Mouse (Mus musculus): Measurements from ENCODE around the gene Bmp2k. TPM values are rescaled to one million over a fixed set of nuclear protein-coding genes. Genes with fewer than 3 reads are reported as not detected.

Bmp2k gene
- polyA plus RNA-seq, 1 experiment from 2014 or later: 13.9 TPM

- ATAC-seq (no peak), DNase-seq (ENCODE audit: low read depth, low spot score) (no peak)
- ChIA-PET CTCF (interaction anchor here (0.7 to 0.9 kb wide), 2 partner anchors 14 to 21 kb away, joined by 3 read pairs; partner anchors contain the start of gene Paqr3), POLR2A (no interaction called here)
- in situ Hi-C loops (cut with MboI; ENCODE audit: low pct_unique_long_range_greater_than_20kb): no loop called here
- TF ChIP-seq CTCF (IDR thresholded peaks at IDR 0.05): no peak
- no peaks in the 10 kb centered on the region for H3K27me3 ChIP-seq
These were observed 92.7 kb downstream of the Bmp2k start for GRCm38 (mm10) chr5:97090034-97090784.

- DNase-seq (ENCODE audit: low read depth, low spot score): no peak
- H3K27me3 ChIP-seq: no peaks in the 10 kb centered on the region
- no peak for ATAC-seq
- ChIA-PET CTCF (interaction anchor here (2.5 kb wide), 1 partner anchor 11 kb away, joined by 7 read pairs; no protein-coding TSS in a partner anchor), POLR2A (interaction anchor here (0.6 kb wide), 1 partner anchor 1204 kb away, joined by 3 read pairs; no protein-coding TSS in a partner anchor)
- in situ Hi-C loops (cut with MboI; ENCODE audit: low pct_unique_long_range_greater_than_20kb): no loop called here
- TF ChIP-seq CTCF (IDR thresholded peaks at IDR 0.05): no peak
These were observed 95.5 kb downstream of the Bmp2k start for GRCm38 (mm10) chr5:97092970-97093369.

GRCm38 (mm10) chr5:97095335-97095734, 97.8 kb downstream of the Bmp2k start:
- no peak for TF ChIP-seq CTCF (IDR thresholded peaks at IDR 0.05)
- CTCF ChIA-PET: no interaction called here
- DNase-seq (ENCODE audit: low read depth, low spot score) (no peak), ATAC-seq (no peak)
- H3K27me3 ChIP-seq: no peaks in the 10 kb centered on the region
- POLR2A ChIA-PET: no interaction called here
- in situ Hi-C loops (cut with MboI; ENCODE audit: low pct_unique_long_range_greater_than_20kb): no loop called here

DNA sequence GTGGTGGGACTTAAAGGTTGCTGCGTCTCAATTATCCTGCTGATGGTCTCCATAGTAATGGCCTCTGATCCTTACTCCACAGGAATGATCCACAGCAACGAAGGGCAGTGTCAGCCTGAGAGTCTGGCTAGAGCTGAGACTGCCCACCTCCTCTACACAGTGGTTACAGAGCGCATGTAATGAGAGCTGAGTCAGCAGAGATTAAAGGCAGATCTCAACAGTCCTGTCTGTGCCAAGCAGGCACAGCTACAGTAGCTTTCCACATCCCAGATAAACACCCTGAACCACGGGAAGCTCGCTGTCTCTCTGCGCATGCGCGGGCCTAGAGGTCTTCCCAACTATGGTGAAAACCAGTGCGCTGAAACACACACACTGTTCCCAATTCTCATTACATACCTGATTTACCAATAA, 100.1 kb downstream of the Bmp2k start:
- ChIA-PET POLR2A (no interaction called here), CTCF (interaction anchor here (1.3 to 1.8 kb wide), 2 partner anchors 13 to 17 kb away, joined by 3 to 5 read pairs; no protein-coding TSS in a partner anchor)
- ATAC-seq: no peak
- no peaks in the 10 kb centered on the region for H3K27me3 ChIP-seq
- DNase-seq (ENCODE audit: low read depth, low spot score): no peak
- in situ Hi-C loops (cut with MboI; ENCODE audit: low pct_unique_long_range_greater_than_20kb): no loop called here
- TF ChIP-seq CTCF (IDR thresholded peaks at IDR 0.05): no peak

GRCm38 (mm10) chr5:97099954-97100353, 102.5 kb downstream of the Bmp2k start:
- CTCF ChIA-PET: no interaction called here
- DNase-seq (ENCODE audit: low read depth, low spot score) (no peak), ATAC-seq (no peak)
- no peak for TF ChIP-seq CTCF (IDR thresholded peaks at IDR 0.05)
- H3K27me3 ChIP-seq: no peaks in the 10 kb centered on the region
- POLR2A ChIA-PET: no interaction called here
- in situ Hi-C loops (cut with MboI; ENCODE audit: low pct_unique_long_range_greater_than_20kb): no loop called here

DNA sequence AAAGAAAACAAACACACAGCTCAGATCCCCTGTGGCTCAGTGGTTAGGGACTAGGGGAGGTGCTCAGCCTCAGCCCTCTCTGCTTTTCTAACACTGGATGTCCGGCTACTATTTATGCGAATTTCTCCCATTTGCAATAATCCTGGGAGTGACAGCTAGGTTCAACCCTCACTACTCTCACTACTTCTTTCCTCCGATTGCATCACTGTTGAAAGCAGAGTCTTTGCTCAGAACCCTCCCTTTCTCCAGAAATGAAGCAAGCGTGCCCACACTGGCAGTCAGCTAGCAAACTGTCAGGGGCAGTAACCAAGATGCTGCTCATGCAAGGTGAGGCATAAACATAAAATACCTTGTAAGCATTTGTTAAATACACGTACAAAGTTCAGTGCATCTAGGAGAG, 110.8 kb downstream of the Bmp2k start:
- no peaks in the 10 kb centered on the region for H3K27me3 ChIP-seq
- CTCF ChIA-PET: interaction anchor here (1.3 kb wide), 1 partner anchor 20 kb away, joined by 3 read pairs; no protein-coding TSS in a partner anchor
- DNase-seq (ENCODE audit: low read depth, low spot score) (no peak), ATAC-seq (no peak)
- in situ Hi-C loops (cut with MboI; ENCODE audit: low pct_unique_long_range_greater_than_20kb): no loop called here
- POLR2A ChIA-PET: no interaction called here
- TF ChIP-seq CTCF (IDR thresholded peaks at IDR 0.05): no peak

- CTCF ChIA-PET: interaction anchor here (0.7 to 1.2 kb wide), 2 partner anchors 13 to 18 kb away, joined by 3 read pairs; no protein-coding TSS in a partner anchor
- in situ Hi-C loops (cut with MboI; ENCODE audit: low pct_unique_long_range_greater_than_20kb): no loop called here
- H3K27me3 ChIP-seq: peaks cover 3% of the 10 kb centered on the region
- DNase-seq (ENCODE audit: low read depth, low spot score) (no peak), ATAC-seq (no peak)
- POLR2A ChIA-PET: no interaction called here
- no peak for TF ChIP-seq CTCF (IDR thresholded peaks at IDR 0.05)
These were observed 112.6 kb downstream of the Bmp2k start for GRCm38 (mm10) chr5:97110133-97110532.

- DNase-seq (ENCODE audit: low read depth, low spot score): no peak
- ChIA-PET POLR2A (no interaction called here), CTCF (interaction anchor here (0.7 to 1.4 kb wide), 4 partner anchors 14 to 21 kb away, joined by 3 to 4 read pairs (median 3); no protein-coding TSS in a partner anchor)
- peaks cover 8% of the 10 kb centered on the region for H3K27me3 ChIP-seq
- ATAC-seq: no peak
- no peak for TF ChIP-seq CTCF (IDR thresholded peaks at IDR 0.05)
- in situ Hi-C loops (cut with MboI; ENCODE audit: low pct_unique_long_range_greater_than_20kb): no loop called here
These were observed 113.2 kb downstream of the Bmp2k start for GRCm38 (mm10) chr5:97110697-97111096.

DNA sequence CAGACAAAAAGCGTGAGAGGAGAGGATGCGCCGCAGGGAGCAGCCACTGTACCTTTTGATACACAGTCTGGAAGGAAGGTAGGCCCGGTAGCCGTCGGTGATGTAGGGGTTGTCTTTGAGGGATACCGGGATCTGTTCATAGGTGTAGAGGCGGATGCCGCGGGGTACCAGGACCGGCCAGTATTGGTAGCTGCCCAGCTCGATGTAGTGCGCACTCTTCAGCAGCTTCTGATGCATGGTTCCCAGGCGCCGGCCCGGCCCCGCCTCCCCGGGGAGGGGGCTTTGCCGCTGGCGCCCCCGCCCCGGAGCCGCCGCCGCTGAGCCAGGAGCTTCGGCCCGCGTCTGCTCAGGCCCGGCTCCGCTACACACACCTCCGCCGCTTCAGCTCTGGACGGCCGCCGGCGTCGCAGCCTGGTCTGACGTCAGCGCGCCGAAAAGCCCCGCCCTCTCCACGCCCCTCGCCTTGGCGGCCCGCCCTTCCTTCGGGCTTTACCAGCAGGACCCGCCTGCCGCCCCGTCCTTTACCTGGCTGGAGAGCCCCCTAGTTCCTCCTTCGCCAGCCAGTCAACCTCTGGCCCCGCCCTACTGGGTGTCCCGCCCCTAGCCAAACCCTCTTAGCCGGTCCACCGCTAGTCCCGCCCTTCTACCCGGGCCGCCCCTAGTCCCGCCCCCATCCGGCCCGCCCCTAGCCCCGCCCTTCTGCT, 113.9 kb downstream of the Bmp2k start, which contains the start of gene Paqr3:
Gene Paqr3 (minus strand): TSS at position 390 of the 704 bp plus-strand sequence.
- peak; percentile 98 for ATAC-seq
- peak; percentile 64 for DNase-seq (ENCODE audit: low read depth, low spot score)
- ChIA-PET CTCF (interaction anchor here (1.0 to 1.4 kb wide), 3 partner anchors 14 to 22 kb away, joined by 3 to 4 read pairs (median 3); no protein-coding TSS in a partner anchor), POLR2A (no interaction called here)
- peaks cover 9% of the 10 kb centered on the region for H3K27me3 ChIP-seq
- TF ChIP-seq CTCF (IDR thresholded peaks at IDR 0.05): no peak
- in situ Hi-C loops (cut with MboI; ENCODE audit: low pct_unique_long_range_greater_than_20kb): no loop called here

- in situ Hi-C loops (cut with MboI; ENCODE audit: low pct_unique_long_range_greater_than_20kb): loop anchor here (5.0 to 25.0 kb wide), 4 partner anchors 462 to 1757 kb away; partner anchors contain the start of gene Cfap299
- ATAC-seq: no peak
These were observed 127.5 kb downstream of the Bmp2k start for GRCm38 (mm10) chr5:97124977-97125376.

More at GRCm38 (mm10) chr5:97124977-97125376, 127.5 kb downstream of the Bmp2k start:
- ChIA-PET CTCF (interaction anchor here (1.5 to 2.7 kb wide), 8 partner anchors 10 to 1202 kb away, joined by 3 to 20 read pairs (median 6); partner anchors contain the start of genes Paqr3 and Prdm8), POLR2A (no interaction called here)
- DNase-seq (ENCODE audit: low read depth, low spot score): no peak
- TF ChIP-seq CTCF (IDR thresholded peaks at IDR 0.05): no peak
- H3K27me3 ChIP-seq: peaks cover 28% of the 10 kb centered on the region

Data from Patski (cell line).